Mouse (Mus musculus) forebrain, embryonic 15.5 days (tissue): Measurements from ENCODE around the gene Atl1. TPM values are rescaled to one million over a fixed set of nuclear protein-coding genes. Genes with fewer than 3 reads are reported as not detected.

Experiments
- ATAC-seq: fragments of 200-750 bp; cut with Nextera tagmentation; replicated peaks from 2 replicates; pipeline ENCODE4 v1.8.0; 2017; ENCODE audit warnings: mild to moderate bottlenecking, moderate TSS enrichment, moderate library complexity
- H3K27ac ChIP-seq: fragments of 300-500 bp; sonication (generic); replicated peaks from 2 replicates; pipeline ENCODE4 v1.5.1; 2015; ENCODE audit warnings: mild to moderate bottlenecking, inconsistent platforms
- H3K27me3 ChIP-seq: fragments of 300-500 bp; sonication (generic); 2 replicates; pipeline ENCODE4 v1.6.1; 2015; ENCODE audit warnings: inconsistent platforms
- H3K36me3 ChIP-seq: fragments of 300-500 bp; sonication (generic); 2 replicates; pipeline ENCODE4 v1.6.1; 2015; ENCODE audit warnings: mild to moderate bottlenecking, inconsistent platforms
- H3K4me1 ChIP-seq: fragments of 300-500 bp; sonication (generic); 2 replicates; pipeline ENCODE4 v1.6.1; 2015; ENCODE audit warnings: inconsistent platforms
- H3K4me2 ChIP-seq: fragments of 300-500 bp; sonication (generic); replicated peaks from 2 replicates; pipeline ENCODE4 v1.6.1; 2015; ENCODE audit warnings: mild to moderate bottlenecking, inconsistent platforms
- H3K4me3 ChIP-seq: fragments of 300-500 bp; sonication (generic); 2 replicates; pipeline ENCODE4 v1.5.1; 2015; ENCODE audit warnings: mild to moderate bottlenecking, inconsistent platforms
- H3K9ac ChIP-seq: fragments of 300-500 bp; sonication (generic); replicated peaks from 2 replicates; pipeline ENCODE4 v1.6.1; 2015; ENCODE audit warnings: mild to moderate bottlenecking, inconsistent platforms
- H3K9me3 ChIP-seq: fragments of 300-500 bp; sonication (generic); 2 replicates; pipeline ENCODE4 v1.6.1; 2016; ENCODE audit warnings: inconsistent platforms
- WGBS: fragments of 180-500 bp; shearing (Covaris S2); methylation state at CpG from one replicate; pipeline ENCODE4 v1.1.7; 2015; ENCODE audit warnings: mixed read lengths; 5-methylcytosine and 5-hydroxymethylcytosine counted together
- polyA plus RNA-seq: library from polyadenylated mRNA; unstranded; fragments of >200 nt; fragmentation: Nextera tagmentation; extraction: Ambion mirVana; gene quantifications from 2 replicates; pipeline ENCODE4 v1.2.1, GENCODE M21; 2015

Gene Atl1
- polyA plus RNA-seq, 1 experiment from 2014 or later, result 123 TPM

GRCm38 (mm10) chr12:69917870-69918269 is 25.5 kb downstream of the Atl1 start:
- no peak for ATAC-seq

GRCm38 (mm10) chr12:69922099-69922498 is 29.7 kb downstream of the Atl1 start:
- Histone ChIP-seq H3K36me3 (peaks cover 5% of the 10 kb centered on the region; the same call in 1 of the 2 replicates), H3K27ac (no peak overlapping the region), H3K27me3 (no peaks in the 10 kb centered on the region), H3K9ac (no peak overlapping the region), H3K4me1 (no peaks in the 10 kb centered on the region), H3K4me3 (no peak overlapping the region), H3K4me2 (no peak overlapping the region), H3K9me3 (no peaks in the 10 kb centered on the region)
- ATAC-seq, result no peak
- WGBS, result 81% methylated on average over 1 of the region's 1 CpGs

More at GRCm38 (mm10) chr12:69917870-69918269, 25.5 kb downstream of the Atl1 start:
- Histone ChIP-seq H3K36me3 (no peaks in the 10 kb centered on the region), H3K27me3 (no peaks in the 10 kb centered on the region), H3K4me3 (no peak overlapping the region), H3K27ac (no peak overlapping the region), H3K4me1 (no peaks in the 10 kb centered on the region), H3K9ac (no peak overlapping the region), H3K4me2 (no peak overlapping the region), H3K9me3 (no peaks in the 10 kb centered on the region)
- WGBS, result 86% methylated on average over 2 of the region's 2 CpGs

- no peak overlapping the region for H3K27ac ChIP-seq
- 78% methylated on average over 3 of the region's 3 CpGs for WGBS
- no peak for ATAC-seq
- no peak overlapping the region for H3K4me2 ChIP-seq
- H3K9ac ChIP-seq, result no peak overlapping the region
- no peaks in the 10 kb centered on the region for H3K4me1 ChIP-seq
- peaks cover 9% of the 10 kb centered on the region; the same call in 1 of the 2 replicates for H3K36me3 ChIP-seq
- no peaks in the 10 kb centered on the region for H3K27me3 ChIP-seq
- no peak overlapping the region for H3K4me3 ChIP-seq
- H3K9me3 ChIP-seq, result no peaks in the 10 kb centered on the region
These were observed 30.7 kb downstream of the Atl1 start for GRCm38 (mm10) chr12:69923128-69923527.

GRCm38 (mm10) chr12:69923603-69924002 is 31.2 kb downstream of the Atl1 start:
- Histone ChIP-seq H3K36me3 (peaks cover 9% of the 10 kb centered on the region; the same call in 1 of the 2 replicates), H3K9me3 (no peaks in the 10 kb centered on the region), H3K4me2 (no peak overlapping the region), H3K4me1 (no peaks in the 10 kb centered on the region), H3K27ac (no peak overlapping the region), H3K4me3 (no peak overlapping the region), H3K9ac (no peak overlapping the region), H3K27me3 (no peaks in the 10 kb centered on the region)
- ATAC-seq, result no peak
- WGBS, result 68% methylated on average over 3 of the region's 3 CpGs

- Histone ChIP-seq H3K4me2 (no peak overlapping the region), H3K36me3 (peaks cover 9% of the 10 kb centered on the region; the same call in 1 of the 2 replicates), H3K27ac (no peak overlapping the region), H3K27me3 (no peaks in the 10 kb centered on the region), H3K9me3 (no peaks in the 10 kb centered on the region), H3K9ac (no peak overlapping the region), H3K4me1 (no peaks in the 10 kb centered on the region), H3K4me3 (no peak overlapping the region)
- ATAC-seq, result no peak
- 12% methylated on average over 5 of the region's 5 CpGs for WGBS
These were observed 31.6 kb downstream of the Atl1 start for GRCm38 (mm10) chr12:69924012-69924411.

- ATAC-seq, result no peak
- Histone ChIP-seq H3K27ac (no peak overlapping the region), H3K4me1 (no peaks in the 10 kb centered on the region), H3K9ac (no peak overlapping the region), H3K4me3 (no peak overlapping the region), H3K27me3 (no peaks in the 10 kb centered on the region), H3K4me2 (no peak overlapping the region), H3K36me3 (peaks cover 19% of the 10 kb centered on the region; the same call in 1 of the 2 replicates), H3K9me3 (no peaks in the 10 kb centered on the region)
- 55% methylated on average over 7 of the region's 7 CpGs for WGBS
These were observed 34.3 kb downstream of the Atl1 start for GRCm38 (mm10) chr12:69926716-69927115.

- no peak for ATAC-seq
- no peak overlapping the region for H3K9ac ChIP-seq
- no peaks in the 10 kb centered on the region for H3K4me1 ChIP-seq
- H3K36me3 ChIP-seq, result peaks cover 48% of the 10 kb centered on the region
- 34% methylated on average over 5 of the region's 5 CpGs for WGBS
- no peak overlapping the region for H3K4me2 ChIP-seq
- H3K4me3 ChIP-seq, result no peak overlapping the region
- no peak overlapping the region for H3K27ac ChIP-seq
- H3K27me3 ChIP-seq, result no peaks in the 10 kb centered on the region
- H3K9me3 ChIP-seq, result no peaks in the 10 kb centered on the region
These were observed 45.3 kb downstream of the Atl1 start for GRCm38 (mm10) chr12:69937731-69938130.

GRCm38 (mm10) chr12:69939291-69939690 is 46.9 kb downstream of the Atl1 start:
- ATAC-seq, result no peak
- Histone ChIP-seq H3K9me3 (no peaks in the 10 kb centered on the region), H3K27ac (no peak overlapping the region), H3K9ac (no peak overlapping the region), H3K36me3 (peaks cover 43% of the 10 kb centered on the region), H3K4me2 (no peak overlapping the region), H3K27me3 (no peaks in the 10 kb centered on the region), H3K4me1 (no peaks in the 10 kb centered on the region), H3K4me3 (no peak overlapping the region)
- WGBS, result 59% methylated on average over 2 of the region's 2 CpGs

GRCm38 (mm10) chr12:69941655-69942329 is 49.4 kb downstream of the Atl1 start:
- Histone ChIP-seq H3K9me3 (no peaks in the 10 kb centered on the region), H3K4me2 (no peak overlapping the region), H3K27ac (no peak overlapping the region), H3K4me1 (no peaks in the 10 kb centered on the region), H3K9ac (no peak overlapping the region), H3K4me3 (no peak overlapping the region), H3K27me3 (no peaks in the 10 kb centered on the region), H3K36me3 (peaks cover 41% of the 10 kb centered on the region)
- 67% methylated on average over 1 of the region's 1 CpGs for WGBS
- no peak for ATAC-seq

GRCm38 (mm10) chr12:69945861-69946260 is 53.4 kb downstream of the Atl1 start:
- no peak overlapping the region for H3K4me2 ChIP-seq
- H3K36me3 ChIP-seq, result peaks cover 40% of the 10 kb centered on the region
- H3K27me3 ChIP-seq, result no peaks in the 10 kb centered on the region
- no peak overlapping the region for H3K27ac ChIP-seq
- H3K9me3 ChIP-seq, result no peaks in the 10 kb centered on the region
- 92% methylated on average over 5 of the region's 5 CpGs for WGBS
- no peak overlapping the region for H3K4me3 ChIP-seq
- no peak for ATAC-seq
- no peaks in the 10 kb centered on the region for H3K4me1 ChIP-seq
- no peak overlapping the region for H3K9ac ChIP-seq

- Histone ChIP-seq H3K4me1 (no peaks in the 10 kb centered on the region), H3K27me3 (no peaks in the 10 kb centered on the region), H3K36me3 (peaks cover 48% of the 10 kb centered on the region), H3K9ac (no peak overlapping the region), H3K4me3 (no peak overlapping the region), H3K9me3 (no peaks in the 10 kb centered on the region), H3K4me2 (no peak overlapping the region), H3K27ac (no peak overlapping the region)
- no peak for ATAC-seq
- 80% methylated on average over 3 of the region's 3 CpGs for WGBS
These were observed 55.1 kb downstream of the Atl1 start for GRCm38 (mm10) chr12:69947502-69947901.

GRCm38 (mm10) chr12:69957378-69957777 is 65.0 kb downstream of the Atl1 start:
- no peak overlapping the region for H3K27ac ChIP-seq
- no peaks in the 10 kb centered on the region for H3K9me3 ChIP-seq
- H3K4me1 ChIP-seq, result no peaks in the 10 kb centered on the region
- no peaks in the 10 kb centered on the region for H3K27me3 ChIP-seq
- H3K4me3 ChIP-seq, result no peak overlapping the region
- no peak for ATAC-seq
- H3K36me3 ChIP-seq, result peaks cover 73% of the 10 kb centered on the region
- H3K4me2 ChIP-seq, result no peak overlapping the region
- H3K9ac ChIP-seq, result no peak overlapping the region
- WGBS, result 95% methylated on average over 2 of the region's 2 CpGs

- Histone ChIP-seq H3K4me2 (no peak overlapping the region), H3K36me3 (peaks cover 78% of the 10 kb centered on the region), H3K9ac (no peak overlapping the region), H3K4me3 (no peak overlapping the region), H3K4me1 (no peaks in the 10 kb centered on the region), H3K27ac (no peak overlapping the region), H3K27me3 (no peaks in the 10 kb centered on the region), H3K9me3 (no peaks in the 10 kb centered on the region)
- ATAC-seq, result 0 out of 2 replicates have a peak, but pooled peaks have one; percentile 51
- WGBS, result 65% methylated on average over 4 of the region's 4 CpGs
These were observed 70.1 kb downstream of the Atl1 start for GRCm38 (mm10) chr12:69962468-69962867.
